Mouse (Mus musculus) Muller cell, postnatal 12 days (primary cell): Measurements from ENCODE around the gene Zbtb20.

ENCODE experiments used
- DNase-seq: peaks from one replicate; pipeline ENCODE4 v3.0.0-alpha.2; 2015; ENCODE audit errors: inconsistent ontology term

The Zbtb20 gene

GRCm38 (mm10) chr16:43359546-43359945 lies 483.9 kb downstream of the Zbtb20 start:
- no peak for DNase-seq

- DNase-seq: no peak
Measured at GRCm38 (mm10) chr16:43360112-43360511, 484.4 kb downstream of the Zbtb20 start.

GRCm38 (mm10) chr16:43360838-43361480 lies 485.3 kb downstream of the Zbtb20 start:
- DNase-seq: peak; percentile 39

DNA sequence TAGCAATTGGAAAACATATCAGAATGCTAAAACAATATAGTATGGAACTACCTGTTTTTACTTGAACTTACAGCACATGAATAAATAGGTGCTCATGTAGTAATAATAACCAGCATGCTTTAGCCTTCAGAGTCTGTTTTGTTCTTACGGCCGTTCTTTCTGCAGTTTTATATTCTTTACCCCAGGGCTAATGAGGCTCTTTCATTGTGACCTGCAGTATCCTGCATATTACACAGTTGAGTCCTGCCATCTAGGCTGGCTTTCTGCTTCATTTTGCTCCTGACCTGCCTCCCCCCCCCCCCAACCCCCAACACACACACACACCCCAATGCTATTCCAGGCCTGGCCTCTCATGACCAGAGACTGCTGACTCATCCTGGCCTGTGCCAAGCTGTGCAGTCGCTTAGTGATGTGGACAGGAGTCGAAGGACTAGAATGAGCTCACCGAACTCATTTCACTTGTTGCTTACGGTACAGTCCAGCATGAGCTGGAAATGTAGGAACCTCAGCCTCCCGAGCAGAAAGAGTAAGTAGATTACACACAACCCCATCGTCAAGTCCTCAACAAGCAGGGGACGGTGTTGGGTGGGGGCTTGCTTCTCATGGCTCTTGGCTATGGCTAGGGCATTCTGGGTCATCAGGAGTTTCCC lies 487.1 kb downstream of the Zbtb20 start:
- DNase-seq: peak; percentile 93

DNA sequence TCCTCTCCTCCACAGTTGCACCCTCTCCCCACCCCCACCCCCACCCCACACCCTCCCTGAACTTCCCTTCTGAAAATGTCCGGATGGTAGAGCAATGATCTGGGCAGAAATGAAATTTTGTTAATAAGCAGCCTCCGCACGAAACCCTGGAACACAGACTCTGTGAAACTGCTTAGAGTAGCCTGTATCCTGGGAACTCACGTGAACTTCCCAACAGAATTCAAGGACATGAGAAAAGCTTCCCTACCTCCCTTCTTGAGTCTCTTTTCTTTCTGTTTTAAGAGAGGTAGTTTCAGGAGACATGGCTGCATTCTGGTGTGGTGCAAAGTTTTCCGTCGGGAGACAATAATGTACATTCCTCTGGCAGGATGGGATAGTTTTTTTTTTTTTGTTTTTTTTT lies 487.6 kb downstream of the Zbtb20 start:
- peak; percentile 69 for DNase-seq

- peak; percentile 77 for DNase-seq
Measured at GRCm38 (mm10) chr16:43363751-43364515, 488.3 kb downstream of the Zbtb20 start.

DNA sequence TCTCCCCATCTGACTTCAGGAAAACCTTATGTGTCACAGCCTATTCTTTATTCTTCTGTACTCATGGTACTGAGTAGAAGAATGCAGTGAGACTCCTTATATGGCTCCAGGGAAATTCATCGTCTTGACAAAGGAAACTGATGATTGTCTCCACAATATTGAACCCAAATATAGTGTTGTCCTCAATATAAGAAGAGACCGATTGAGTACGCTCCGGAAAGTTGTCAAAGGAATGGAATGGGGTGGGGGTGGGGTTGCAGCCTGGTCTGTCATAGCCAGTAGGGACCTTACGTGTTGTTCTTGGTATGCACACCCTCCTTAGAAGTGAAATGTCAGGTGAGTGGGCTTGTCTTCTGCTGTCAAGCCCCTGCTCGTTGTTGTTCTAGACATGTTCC lies 488.8 kb downstream of the Zbtb20 start:
- no peak for DNase-seq

DNA sequence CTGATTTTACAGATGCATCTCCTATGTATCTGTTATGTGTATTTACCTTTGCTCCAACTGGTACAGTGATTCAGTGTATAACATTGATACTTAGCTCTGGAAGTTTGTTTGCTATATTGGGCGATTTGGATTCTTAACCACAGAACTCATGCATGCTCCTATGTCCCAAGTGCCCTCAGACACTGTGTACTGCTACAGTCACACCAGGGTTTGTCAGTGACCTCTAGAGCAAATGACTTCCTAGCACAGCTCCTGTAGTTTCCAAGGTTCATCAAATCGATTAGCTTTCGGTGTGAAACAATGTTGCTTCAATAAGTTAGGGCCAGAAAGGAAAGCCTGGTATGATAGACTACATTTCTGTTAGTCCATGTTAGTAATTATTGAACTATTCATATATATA lies 489.6 kb downstream of the Zbtb20 start:
- DNase-seq: no peak

GRCm38 (mm10) chr16:43370496-43371020 lies 494.9 kb downstream of the Zbtb20 start:
- DNase-seq: peak; percentile 56

DNA sequence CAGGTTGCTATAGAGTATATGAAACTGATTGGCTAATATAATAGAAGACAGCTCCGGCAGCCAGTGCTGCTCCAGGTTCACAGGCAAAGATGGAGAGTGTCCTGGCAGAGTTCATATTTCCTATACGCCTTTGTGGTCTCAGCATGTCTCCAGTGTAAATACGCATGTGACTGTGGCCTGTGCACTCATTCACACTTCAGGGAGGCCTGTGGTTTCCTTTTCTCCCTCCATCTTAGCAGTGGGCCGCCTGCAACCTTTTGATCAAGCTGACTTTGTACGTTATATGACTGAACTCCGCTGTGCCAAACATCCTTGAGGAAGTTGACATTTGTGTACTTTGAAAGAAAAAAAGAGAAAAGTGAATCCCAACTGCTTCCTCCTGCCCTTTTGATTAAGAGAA lies 501.1 kb downstream of the Zbtb20 start:
- DNase-seq: no peak

DNA sequence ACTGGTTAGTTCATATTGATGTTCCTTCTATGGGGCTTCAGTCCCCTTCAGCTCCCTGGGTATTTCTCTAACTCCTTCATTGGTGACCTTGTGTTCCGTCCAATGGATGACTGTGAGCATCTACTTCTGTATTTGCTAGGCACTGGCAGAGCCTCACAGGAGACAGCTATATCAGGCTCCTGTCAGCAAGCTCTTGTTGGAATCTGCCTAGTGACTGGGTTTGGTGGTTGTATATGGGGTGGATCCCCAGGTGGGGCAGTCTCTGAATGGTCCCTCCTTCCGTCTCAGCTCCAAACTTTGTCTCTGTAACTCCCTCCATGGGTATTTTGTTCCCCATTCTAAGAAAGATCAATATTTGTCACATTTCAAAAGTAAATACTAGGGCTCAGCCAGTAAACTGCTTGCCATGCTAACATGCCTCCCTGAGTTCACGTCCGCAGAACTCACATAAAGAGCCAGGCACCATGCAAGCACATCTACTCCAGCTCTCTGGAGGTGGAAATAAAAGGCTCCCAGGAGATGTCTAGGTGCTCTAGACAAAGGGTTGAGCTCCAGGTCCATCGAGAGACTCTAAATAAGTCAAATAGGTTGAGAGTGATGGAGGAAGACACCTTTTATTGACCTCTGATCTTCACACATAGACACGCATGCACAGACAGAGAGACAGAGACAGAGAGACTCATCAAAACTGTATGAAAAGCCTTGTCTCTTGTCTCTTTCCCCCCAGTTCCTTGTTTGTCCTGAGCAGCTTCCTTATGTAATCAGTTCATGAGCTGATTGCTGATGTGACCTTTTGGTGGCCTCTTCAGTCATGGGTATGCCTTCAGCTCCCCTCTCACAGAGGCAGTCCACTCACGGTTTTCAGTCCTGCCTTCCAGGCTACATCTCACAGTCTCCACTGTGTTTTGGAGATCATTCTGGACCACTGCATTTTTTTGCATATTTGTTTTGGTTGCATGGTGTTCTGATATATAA lies 504.0 kb downstream of the Zbtb20 start:
- no peak for DNase-seq

GRCm38 (mm10) chr16:43381183-43381582 lies 505.5 kb downstream of the Zbtb20 start:
- DNase-seq: no peak

DNA sequence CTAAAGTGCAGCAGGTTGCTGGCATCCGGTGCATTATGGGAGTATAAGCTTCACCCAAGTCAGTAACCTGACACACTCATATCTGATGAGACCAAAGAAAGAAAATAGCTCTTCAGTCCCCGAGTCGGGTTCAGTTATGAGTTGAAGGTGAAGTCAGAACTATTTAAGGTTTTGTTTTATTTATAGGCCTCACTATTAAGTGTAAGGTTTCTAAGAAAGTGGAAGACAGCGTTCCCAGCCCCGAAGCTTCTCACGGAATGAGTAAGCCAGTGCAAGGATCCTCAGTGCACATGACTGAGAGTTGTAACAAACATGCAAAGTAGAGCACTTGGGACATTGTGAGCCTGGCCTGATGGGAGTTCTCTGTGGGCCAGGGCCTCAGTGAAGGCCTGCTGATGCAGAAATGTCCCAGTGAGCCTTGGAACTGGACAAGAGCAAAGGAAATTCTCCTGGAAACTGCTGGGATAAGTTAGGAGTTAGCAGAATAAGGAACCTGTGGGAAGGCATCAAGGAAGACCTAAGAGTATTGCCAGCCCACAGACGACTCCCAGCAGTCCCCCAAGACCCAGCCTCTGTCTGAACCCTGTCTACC lies 507.6 kb downstream of the Zbtb20 start:
- no peak for DNase-seq

GRCm38 (mm10) chr16:43384953-43385619 lies 509.4 kb downstream of the Zbtb20 start:
- no peak for DNase-seq

GRCm38 (mm10) chr16:43385620-43386210 lies 510.0 kb downstream of the Zbtb20 start:
- DNase-seq: no peak

DNA sequence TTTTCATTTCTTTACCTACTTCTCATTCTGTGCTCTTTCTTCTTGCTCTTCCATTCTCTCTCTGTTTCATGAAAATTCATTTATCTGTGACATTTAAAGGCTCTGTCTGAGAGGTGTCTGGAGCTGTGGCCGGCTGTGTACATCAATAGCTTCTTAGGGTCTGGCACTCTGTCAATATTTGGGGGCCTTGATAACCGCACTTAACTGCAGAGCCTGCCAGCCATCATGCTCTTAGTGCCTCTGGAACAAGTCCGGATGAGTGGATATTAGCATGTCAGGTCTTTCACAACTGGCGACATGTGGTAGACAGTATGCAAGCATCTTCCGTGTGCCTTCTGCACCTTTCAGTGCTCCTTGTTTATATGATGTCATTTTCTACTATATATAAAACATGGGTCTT lies 510.7 kb downstream of the Zbtb20 start:
- no peak for DNase-seq

- DNase-seq: no peak
Measured at GRCm38 (mm10) chr16:43388389-43388788, 512.7 kb downstream of the Zbtb20 start.

GRCm38 (mm10) chr16:43390387-43390786 lies 514.7 kb downstream of the Zbtb20 start:
- DNase-seq: no peak

DNA sequence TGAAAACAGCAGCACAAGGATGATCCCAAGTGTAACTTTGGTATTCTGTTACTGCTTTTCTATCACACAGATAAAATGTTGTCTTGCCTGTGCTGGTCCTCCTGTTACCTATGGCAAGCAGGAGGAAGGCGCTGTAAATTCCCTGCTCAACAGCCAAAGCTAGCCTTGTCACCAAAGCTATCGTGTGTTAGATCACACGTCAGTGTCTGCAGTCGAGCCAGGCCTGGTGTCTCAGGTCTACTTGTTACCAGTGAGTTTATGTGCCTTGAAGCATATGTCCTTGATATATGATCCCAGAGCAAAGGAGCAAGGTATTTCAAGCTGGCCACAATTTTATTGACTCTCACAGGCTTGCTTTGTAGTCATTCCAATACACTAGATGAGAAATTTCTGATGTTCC lies 517.7 kb downstream of the Zbtb20 start:
- no peak for DNase-seq

- no peak for DNase-seq
Measured at GRCm38 (mm10) chr16:43394013-43394568, 518.4 kb downstream of the Zbtb20 start.
